24 mouse cellular contexts compared by ENCODE assay signal in the genomic region with DNA sequence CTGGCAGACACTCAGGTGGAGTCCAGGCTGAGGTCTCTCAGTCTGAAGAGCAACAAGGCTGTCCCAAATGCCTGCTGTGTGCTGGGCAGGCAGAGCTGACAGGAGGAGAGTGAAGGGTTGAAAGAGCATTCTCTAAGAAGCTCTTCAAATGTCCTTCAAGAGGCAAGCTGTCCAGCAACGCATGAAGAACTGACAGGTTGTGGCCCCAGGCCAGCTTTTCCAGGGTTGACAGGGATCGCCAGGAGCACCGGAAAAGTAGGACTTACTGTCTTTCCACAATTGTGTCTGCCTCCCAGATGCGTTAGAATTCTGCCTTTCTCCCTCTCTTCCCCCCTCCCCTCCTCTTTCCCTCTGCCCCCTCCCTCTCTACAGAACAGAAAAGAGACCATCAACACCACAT.
DNase-seq lines count a peak whose midpoint lies in the region; ATAC-seq lines count a peak whose summit lies in the region.
"Had no signal": no experiment of that assay in that cellular context is flagged by ENCODE, and none has a peak within 500 bp of the region (broad histone marks: within the 10 kb centered on the region; RNA-seq: fewer than 3 reads in every experiment).

No protein-coding gene starts in this region.

- H3K4me1 ChIP-seq in heart, embryonic 12.5 days (replicated peaks), result no peaks in the 10 kb centered on the region
- H3K4me1 ChIP-seq: embryonic facial prominence, embryonic 10.5 days; embryonic facial prominence, embryonic 12.5 days; forebrain, embryonic 15.5 days had no signal

- peaks cover 14% of the 10 kb centered on the region for H3K9me3 ChIP-seq in heart, embryonic 12.5 days (replicated peaks)
- H3K9me3 ChIP-seq: embryonic facial prominence, embryonic 12.5 days; forebrain, embryonic 13.5 days; forebrain, embryonic 15.5 days had no signal

- no peak overlapping the region for H3K4me3 ChIP-seq in heart, embryonic 12.5 days
- H3K4me3 ChIP-seq: embryonic facial prominence, embryonic 10.5 days; embryonic facial prominence, embryonic 12.5 days; forebrain, embryonic 13.5 days; forebrain, embryonic 15.5 days had no signal

- no peak overlapping the region for H3K27ac ChIP-seq in heart, embryonic 12.5 days (ENCODE audit: poor library complexity, severe bottlenecking)
- H3K27ac ChIP-seq: embryonic facial prominence, embryonic 10.5 days; embryonic facial prominence, embryonic 12.5 days; forebrain, embryonic 13.5 days; forebrain, embryonic 15.5 days had no signal

- no peaks in the 10 kb centered on the region for H3K36me3 ChIP-seq in heart, embryonic 12.5 days
- H3K36me3 ChIP-seq: embryonic facial prominence, embryonic 10.5 days; embryonic facial prominence, embryonic 12.5 days; forebrain, embryonic 15.5 days; G1E had no signal

- peak; percentile 84 for DNase-seq in cerebellum, postnatal 10 days
- DNase-seq in cerebellum, adult 11-12 months, result no peak
- DNase-seq in heart, adult 11 months, result peak; percentile 18
- DNase-seq in left cerebral cortex, postnatal 4 days, result peak; percentile 71
- DNase-seq in left cerebral cortex, postnatal 25 days (ENCODE audit: low spot score in 2 of 2), result no peak
- DNase-seq: adrenal gland, adult 8-10 months; adrenal gland, postnatal 14 days; adrenal gland, postnatal 36 days; B cell, adult 2 months; cerebellum, adult 11 months; cerebellum, adult 2 months; cerebellum, adult 9-10 months; cerebellum, postnatal 25 days; forebrain, postnatal 0 days had no signal

- intact Hi-C loops in left cerebral cortex, postnatal 4 days (cut with DNase I), result no loop called here
- intact Hi-C loops in left cerebral cortex, postnatal 25 days (cut with DNase I), result no loop called here

- ATAC-seq in heart, embryonic 12.5 days (ENCODE audit: insufficient number of reproducible peaks, low FRiP score), result no peak
- ATAC-seq: activated CD4-positive, CD25-positive, alpha-beta regulatory T cell, adult 4 months; CD4-positive, CD25-positive, alpha-beta regulatory T cell, adult 4 months; forebrain, embryonic 13.5 days; forebrain, embryonic 15.5 days; forebrain, postnatal 0 days; Patski had no signal

- no peak overlapping the region for H3K4me2 ChIP-seq in heart, embryonic 12.5 days
- H3K4me2 ChIP-seq: embryonic facial prominence, embryonic 12.5 days; forebrain, embryonic 13.5 days; forebrain, embryonic 15.5 days had no signal

- H3K27me3 ChIP-seq in heart, embryonic 12.5 days (replicated peaks), result no peaks in the 10 kb centered on the region
- H3K27me3 ChIP-seq: CH12.LX; forebrain, embryonic 13.5 days; forebrain, embryonic 15.5 days; Patski had no signal

- WGBS in heart, embryonic 12.5 days, result 40% methylated on average over 4 of the region's 4 CpGs

- no peak overlapping the region for H3K9ac ChIP-seq in heart, embryonic 12.5 days
- H3K9ac ChIP-seq: embryonic facial prominence, embryonic 12.5 days; forebrain, embryonic 13.5 days; forebrain, embryonic 15.5 days; forebrain, postnatal 0 days had no signal

Comparison
In these comparisons a context has a peak if more than half of its experiments do, and no peak if none do; other contexts are left out.
1. DNase-seq: peak in cerebellum, postnatal 10 days (2 of 2), heart, adult 11 months (single experiment) and left cerebral cortex, postnatal 4 days (single experiment); none in cerebellum, adult 11-12 months (single experiment) and left cerebral cortex, postnatal 25 days (0 of 2).